Comparison of ENCODE assay signal across 16 mouse cellular contexts in the genomic region with DNA sequence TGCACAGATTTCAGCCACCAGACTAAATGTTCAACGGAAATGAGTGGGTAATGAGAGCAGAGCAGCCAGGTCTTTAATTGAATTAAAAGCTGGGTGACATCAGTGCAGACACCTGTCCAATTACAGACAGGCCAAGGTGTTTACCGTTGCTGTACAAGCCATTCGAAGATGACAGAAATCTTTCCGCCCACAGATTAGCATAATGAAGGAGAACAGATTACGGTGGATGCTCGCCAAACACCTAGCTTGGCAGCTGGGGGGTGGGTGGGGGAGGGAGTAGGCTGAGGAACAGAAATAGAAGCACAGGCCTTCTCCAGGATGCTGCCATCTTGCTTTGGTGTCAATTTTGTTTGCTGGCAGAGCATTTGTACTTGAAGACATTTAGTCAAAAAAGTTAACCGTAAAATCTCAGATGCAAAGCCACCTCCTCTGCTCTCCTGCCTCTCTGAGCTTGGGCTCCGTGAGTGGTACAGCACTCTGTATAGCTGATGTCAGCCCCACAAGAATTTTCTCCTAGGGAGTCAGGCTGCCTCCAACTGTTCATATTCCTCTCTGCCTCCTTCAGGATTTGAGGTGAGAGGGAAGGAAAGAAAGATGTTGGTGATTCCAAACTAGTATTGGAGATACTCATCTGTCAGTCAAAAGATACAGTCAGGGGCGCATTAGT.
DNase-seq lines count a peak whose midpoint lies in the region; ATAC-seq lines count a peak whose summit lies in the region.
"Had no signal": no experiment of that assay in that cellular context is flagged by ENCODE, and none has a peak within 500 bp of the region (broad histone marks: within the 10 kb centered on the region; RNA-seq: fewer than 3 reads in every experiment).

No protein-coding gene starts in this region.

- no peak for ATAC-seq in cerebellum, adult (ENCODE audit: insufficient number of reproducible peaks, low FRiP score, low TSS enrichment)
- ATAC-seq in midbrain, embryonic 14.5 days (ENCODE audit: low FRiP score, low TSS enrichment) = no peak
- ATAC-seq in monocyte, adult 5-6 weeks (replicated peaks; ENCODE audit: insufficient number of reproducible peaks, low FRiP score, low TSS enrichment, poor library complexity, severe bottlenecking) = no peak
- ATAC-seq: midbrain, embryonic 16.5 days had no signal

- DNase-seq in cerebellum, postnatal 10 days = peak; percentile 81 to 83
- peak; percentile 26 for DNase-seq in midbrain, embryonic 14.5 days
- no peak for DNase-seq in midbrain, embryonic 10.5 days (ENCODE audit: low spot score)
- DNase-seq in layer of hippocampus, adult 18-20 months (ENCODE audit: low spot score in 2 of 2) = peak; percentile 11 to 51
- peak; percentile 60 for DNase-seq in retina, postnatal 1 day
- no peak for DNase-seq in lung, postnatal 4 days
- DNase-seq: adrenal gland, adult 2 months; gastrocnemius, postnatal 14 days; kidney, adult 8-10 months; lung, postnatal 14 days had no signal

- H3K4me1 ChIP-seq in midbrain, embryonic 14.5 days (ENCODE audit: control insufficient read depth, insufficient read depth, low read length) = no peaks in the 10 kb centered on the region
- no peaks in the 10 kb centered on the region for H3K4me1 ChIP-seq in midbrain, embryonic 10.5 days
- H3K4me1 ChIP-seq: heart, embryonic 13.5 days had no signal

- WGBS in midbrain, embryonic 14.5 days = 66% methylated on average over 9 of the region's 9 CpGs
- 92% methylated on average over 9 of the region's 9 CpGs for whole genome bisulfite sequencing in midbrain, embryonic 10.5 days

- no peaks in the 10 kb centered on the region for H3K9me3 ChIP-seq in midbrain, embryonic 14.5 days (ENCODE audit: control insufficient read depth, low read length)
- H3K9me3 ChIP-seq in midbrain, embryonic 10.5 days (replicated peaks) = no peaks in the 10 kb centered on the region
- H3K9me3 ChIP-seq: heart, embryonic 13.5 days had no signal

- H3K9ac ChIP-seq in midbrain, embryonic 14.5 days (replicated peaks; ENCODE audit: low read length) = no peak overlapping the region
- H3K9ac ChIP-seq: heart, embryonic 13.5 days had no signal

- no peak overlapping the region for H3K27ac ChIP-seq in midbrain, embryonic 14.5 days (replicated peaks; ENCODE audit: low read depth, low read length)
- no peak overlapping the region for H3K27ac ChIP-seq in midbrain, embryonic 10.5 days (replicated peaks)
- H3K27ac ChIP-seq: heart, embryonic 13.5 days; stomach, postnatal 0 days had no signal

- no peaks in the 10 kb centered on the region for H3K36me3 ChIP-seq in midbrain, embryonic 14.5 days (ENCODE audit: control insufficient read depth, insufficient read depth, low read length)
- H3K36me3 ChIP-seq in midbrain, embryonic 10.5 days = no peaks in the 10 kb centered on the region
- H3K36me3 ChIP-seq: heart, embryonic 13.5 days had no signal

- H3K4me2 ChIP-seq in midbrain, embryonic 14.5 days (ENCODE audit: low read length) = no peak overlapping the region
- H3K4me2 ChIP-seq: heart, embryonic 13.5 days; liver, embryonic 11.5 days had no signal

- H3K4me3 ChIP-seq in midbrain, embryonic 14.5 days (replicated peaks; ENCODE audit: low read depth, low read length) = no peak overlapping the region
- no peak overlapping the region for H3K4me3 ChIP-seq in midbrain, embryonic 10.5 days
- H3K4me3 ChIP-seq: heart, embryonic 13.5 days had no signal

- no peaks in the 10 kb centered on the region for H3K27me3 ChIP-seq in midbrain, embryonic 14.5 days (ENCODE audit: control insufficient read depth, insufficient read depth, low read length)
- no peaks in the 10 kb centered on the region for H3K27me3 ChIP-seq in midbrain, embryonic 10.5 days (ENCODE audit: low read depth, poor library complexity, severe bottlenecking)
- H3K27me3 ChIP-seq: heart, embryonic 13.5 days had no signal

Comparison
In these comparisons a context has a peak if more than half of its experiments do, and no peak if none do; other contexts are left out.
1. DNase-seq: peak in cerebellum, postnatal 10 days (2 of 2), midbrain, embryonic 14.5 days (single experiment), layer of hippocampus, adult 18-20 months (2 of 2) and retina, postnatal 1 day (single experiment); none in midbrain, embryonic 10.5 days (single experiment) and lung, postnatal 4 days (0 of 2).